Mouse (Mus musculus): ENCODE data around the gene Tob2.

- TF ChIP-seq CTCF (IDR thresholded peaks at IDR 0.05; ENCODE audit: insufficient read depth, low read length) (no peak), POLR2A (IDR thresholded peaks at IDR 0.05; ENCODE audit: borderline replicate concordance, extremely low read depth, low read depth, low read length) (peak; percentile 93; the same call in 1 of the 2 replicates)
Observed at GRCm38 (mm10) chr15:81810671-81811598, 47.7 kb downstream of the Tob2 start.
